9 mouse cellular contexts compared by ENCODE assay signal in the genomic region with DNA sequence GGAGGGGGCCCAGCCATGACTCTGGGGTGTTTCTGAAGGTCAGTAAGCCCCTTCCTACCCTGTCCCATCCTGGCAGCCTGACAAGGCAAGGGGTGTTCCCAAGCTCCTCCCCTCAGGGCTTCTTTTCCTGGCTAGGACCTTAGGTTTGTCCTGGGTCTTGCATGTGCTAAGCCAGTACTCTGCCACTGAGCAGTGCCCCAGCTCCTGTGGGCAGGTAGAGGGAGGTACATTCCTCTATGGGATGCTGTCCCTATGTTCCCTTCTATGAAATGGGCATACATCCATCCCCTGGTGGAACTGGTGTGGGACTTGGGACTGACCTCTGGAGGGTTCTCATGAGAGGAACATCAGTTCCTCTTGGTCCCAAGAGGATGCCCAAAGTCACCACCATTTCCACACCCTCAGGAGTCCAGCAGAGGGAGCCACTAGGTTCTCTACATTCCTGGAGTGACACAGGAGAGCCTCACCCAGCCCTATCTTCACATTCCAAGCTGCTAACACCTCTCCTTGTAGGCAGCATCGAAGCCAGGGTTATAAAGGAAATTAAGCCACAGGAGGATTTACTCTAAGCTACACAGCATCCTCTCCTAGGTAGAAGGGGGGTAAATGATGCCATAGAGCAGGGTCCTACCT. TPM values are rescaled to one million over a fixed set of nuclear protein-coding genes. Genes with fewer than 3 reads are reported as not detected.
DNase-seq lines count a peak whose midpoint lies in the region; ATAC-seq lines count a peak whose summit lies in the region.
"Had no signal": no experiment of that assay in that cellular context is flagged by ENCODE, and none has a peak within 500 bp of the region (broad histone marks: within the 10 kb centered on the region; RNA-seq: fewer than 3 reads in every experiment).

No protein-coding gene starts in this region.

- WGBS in midbrain, embryonic 10.5 days = 41% methylated on average over 1 of the region's 1 CpGs
- WGBS in midbrain, embryonic 16.5 days = 62% methylated on average over 1 of the region's 1 CpGs
- WGBS in neural tube, embryonic 13.5 days = 30% methylated on average over 1 of the region's 1 CpGs

- peaks cover 37% of the 10 kb centered on the region for H3K4me1 ChIP-seq in midbrain, embryonic 10.5 days
- peaks cover 13% of the 10 kb centered on the region for H3K4me1 ChIP-seq in midbrain, embryonic 16.5 days (ENCODE audit: control insufficient read depth, insufficient read depth, low read length)
- H3K4me1 ChIP-seq in neural tube, embryonic 13.5 days (replicated peaks) = peaks cover 37% of the 10 kb centered on the region

- H3K27ac ChIP-seq in midbrain, embryonic 10.5 days (replicated peaks) = 0 out of 2 replicates have a peak overlapping the region, but pooled peaks have one; percentile 7
- no peak overlapping the region for H3K27ac ChIP-seq in midbrain, embryonic 16.5 days (ENCODE audit: low read length)
- H3K27ac ChIP-seq in neural tube, embryonic 13.5 days (replicated peaks) = 0 out of 2 replicates have a peak overlapping the region, but pooled peaks have one; percentile 81
- H3K27ac ChIP-seq: macrophage had no signal

- no peak overlapping the region for H3K4me3 ChIP-seq in midbrain, embryonic 10.5 days
- no peak overlapping the region for H3K4me3 ChIP-seq in midbrain, embryonic 16.5 days (ENCODE audit: low read depth, low read length)
- no peak overlapping the region for H3K4me3 ChIP-seq in neural tube, embryonic 13.5 days
- H3K4me3 ChIP-seq: erythroblast, embryonic 14.5 days had no signal

- H3K36me3 ChIP-seq in midbrain, embryonic 10.5 days = no peaks in the 10 kb centered on the region
- no peaks in the 10 kb centered on the region for H3K36me3 ChIP-seq in midbrain, embryonic 16.5 days (ENCODE audit: control insufficient read depth, insufficient read depth, low read length)
- no peaks in the 10 kb centered on the region for H3K36me3 ChIP-seq in neural tube, embryonic 13.5 days

- H3K4me2 ChIP-seq in midbrain, embryonic 16.5 days (ENCODE audit: low read length) = no peak overlapping the region
- H3K4me2 ChIP-seq in neural tube, embryonic 13.5 days = no peak overlapping the region

- no peak overlapping the region for H3K9ac ChIP-seq in midbrain, embryonic 16.5 days (ENCODE audit: low read depth, low read length)
- 0 out of 2 replicates have a peak overlapping the region, but pooled peaks have one; percentile 56 for H3K9ac ChIP-seq in neural tube, embryonic 13.5 days

- no peaks in the 10 kb centered on the region for H3K9me3 ChIP-seq in midbrain, embryonic 10.5 days (replicated peaks)
- H3K9me3 ChIP-seq in midbrain, embryonic 16.5 days (replicated peaks; ENCODE audit: control insufficient read depth, low read length, poor library complexity, severe bottlenecking) = no peaks in the 10 kb centered on the region
- H3K9me3 ChIP-seq in neural tube, embryonic 13.5 days = no peaks in the 10 kb centered on the region

- DNase-seq in midbrain, embryonic 10.5 days (ENCODE audit: low spot score) = peak; percentile 49
- peak; percentile 59 for DNase-seq in heart, postnatal 4 days
- no peak for DNase-seq in urinary bladder, postnatal 10 days (ENCODE audit: low spot score)

- ATAC-seq in midbrain, embryonic 16.5 days = no peak
- 0 out of 2 replicates have a peak, but pooled peaks have one; percentile 53 for ATAC-seq in common myeloid progenitor, adult 5-6 weeks (replicated peaks; ENCODE audit: low read depth, poor library complexity, severe bottlenecking)
- no peak for ATAC-seq in neural tube, embryonic 13.5 days (ENCODE audit: low read depth)
- ATAC-seq in activated CD4-positive, CD25-positive, alpha-beta regulatory T cell, adult 4 months = no peak

- peaks cover 58% of the 10 kb centered on the region for H3K27me3 ChIP-seq in midbrain, embryonic 10.5 days (ENCODE audit: low read depth, poor library complexity, severe bottlenecking)
- no peaks in the 10 kb centered on the region for H3K27me3 ChIP-seq in midbrain, embryonic 16.5 days (ENCODE audit: control insufficient read depth, insufficient read depth, low read depth, low read length)
- H3K27me3 ChIP-seq in neural tube, embryonic 13.5 days = peaks cover 39% of the 10 kb centered on the region

RNA-seq across cellular contexts. Expression of a gene that starts 7.6 kb away (rescaled TPM):
- polyA plus RNA-seq in midbrain, embryonic 10.5 days (2016; fragmentation: Nextera tagmentation; extraction: Ambion mirVana) = 53.0 and 63.2 TPM in 2 replicates
- polyA plus RNA-seq in midbrain, embryonic 16.5 days (2015; fragmentation: Nextera tagmentation; extraction: Ambion mirVana) = 41.6 and 50.3 TPM in 2 replicates
- total RNA-seq in common myeloid progenitor, adult 5-6 weeks (2017) = 0.87 and 1.2 TPM in 2 replicates
- total RNA-seq in heart, postnatal 4 days (2021) = 10 to 100 TPM; 16.5 to 17.7 TPM
- polyA plus RNA-seq in neural tube, embryonic 13.5 days (2015; fragmentation: Nextera tagmentation; extraction: Ambion mirVana) = 22.3 and 23.5 TPM in 2 replicates
- polyA plus RNA-seq in activated CD4-positive, CD25-positive, alpha-beta regulatory T cell, adult 4 months (2017; shearing (Covaris generic)) = not detected
- polyA plus RNA-seq: macrophage had no signal

Comparison
In these comparisons a context has a peak if more than half of its experiments do, and no peak if none do; other contexts are left out.
1. RNA of a gene that starts 7.6 kb away (polyA plus RNA-seq): 53.0 to 63.2 TPM in midbrain, embryonic 10.5 days, 41.6 to 50.3 TPM in midbrain, embryonic 16.5 days and 22.3 to 23.5 TPM in neural tube, embryonic 13.5 days; not detected in activated CD4-positive, CD25-positive, alpha-beta regulatory T cell, adult 4 months; every median in the first group is over 10 times any median in the second.